Mouse (Mus musculus) heart, postnatal 36 days (tissue): ENCODE results near the gene Olfr652. TPM values are rescaled to one million over a fixed set of nuclear protein-coding genes. Genes with fewer than 3 reads are reported as not detected.
A peak's percentile ranks its signal among the peaks of the same experiment; 100 is the strongest.

ENCODE experiments used
- DNase-seq, 2 experiments: peaks; one replicate each; pipeline ENCODE4 v3.0.0; 2021 to 2022
- intact Hi-C: fragments of 180-260 bp; cut with DNase I; formaldehyde crosslinking; loops from one replicate; pipeline ENCODE4 v1.15.1; 2025
- total RNA-seq, 2 experiments: library from RNA; stranded (reverse); gene quantifications; 2 replicates each; pipeline ENCODE4 v1.2.3; 2021

Olfr652 gene
- total RNA-seq = not detected

GRCm38 (mm10) chr7:104560601-104561000, at the start of gene Olfr652:
Gene Olfr652 (plus strand): TSS chr7:104560901.
- intact Hi-C loops = no loop called here
- DNase-seq = no peak

GRCm38 (mm10) chr7:104549833-104550232, 10.9 kb upstream of the Olfr652 start, which contains the start of gene Olfr651:
Gene Olfr651 (plus strand): TSS chr7:104550133.
- DNase-seq = no peak
- intact Hi-C loops = no loop called here

GRCm38 (mm10) chr7:104552700-104553099, 8.0 kb upstream of the Olfr652 start:
- no peak for DNase-seq
- intact Hi-C loops = no loop called here

- intact Hi-C loops = no loop called here
- no peak for DNase-seq
Measured at GRCm38 (mm10) chr7:104577014-104577413, 16.3 kb downstream of the Olfr652 start, which contains the start of gene Olfr653. Gene Olfr653 (plus strand): TSS chr7:104577314.

GRCm38 (mm10) chr7:104580846-104581245, 20.1 kb downstream of the Olfr652 start:
- intact Hi-C loops = no loop called here
- DNase-seq = no peak

GRCm38 (mm10) chr7:104581429-104581828, 20.7 kb downstream of the Olfr652 start:
- no peak for DNase-seq
- intact Hi-C loops = no loop called here

- intact Hi-C loops = no loop called here
- DNase-seq = no peak
Measured at GRCm38 (mm10) chr7:104586725-104587124, 26.0 kb downstream of the Olfr652 start, which contains the start of gene Olfr654. Gene Olfr654 (plus strand): TSS chr7:104587025.

GRCm38 (mm10) chr7:104588274-104588673, 27.6 kb downstream of the Olfr652 start:
- DNase-seq = no peak
- intact Hi-C loops = no loop called here

- intact Hi-C loops = loop anchor here (5.0 kb wide), 2 partner anchors 134 to 399 kb away; partner anchors contain the start of gene Trim30a
- DNase-seq = no peak
Measured at GRCm38 (mm10) chr7:104601679-104602078, 41.0 kb downstream of the Olfr652 start, which contains the start of gene Olfr655. Gene Olfr655 (minus strand): TSS chr7:104601779.

- peak; percentile 8 to 48 for DNase-seq
- intact Hi-C loops = loop anchor here (5.0 kb wide), 2 partner anchors 136 to 401 kb away; partner anchors contain the start of gene Trim30a
Measured at GRCm38 (mm10) chr7:104603173-104603572, 42.5 kb downstream of the Olfr652 start.

- DNase-seq = no peak
- intact Hi-C loops = loop anchor here (5.0 kb wide), 2 partner anchors 137 to 402 kb away; partner anchors contain the start of gene Trim30a
Measured at GRCm38 (mm10) chr7:104604727-104605126, 44.0 kb downstream of the Olfr652 start.

GRCm38 (mm10) chr7:104613655-104614054, 53.0 kb downstream of the Olfr652 start, which contains the start of gene Olfr656:
Gene Olfr656 (plus strand): TSS chr7:104613955.
- intact Hi-C loops = no loop called here
- no peak for DNase-seq

Other genes with a start within 250 kb of the Olfr652 start
- gene Trim12a, start 245.4 kb upstream of the Olfr652 start, total RNA-seq = 1 to 10 TPM; 6.6 to 9.2 TPM
- under 1 TPM; 0.36 to 0.54 TPM for gene Trim34b, start 231.4 kb upstream of the Olfr652 start, total RNA-seq
- 1 to 10 TPM; 5.1 to 5.3 TPM for gene Trim12c, start 207.5 kb upstream of the Olfr652 start, total RNA-seq
- under 1 TPM; 0.11 to 0.22 TPM for gene Trim30b, start 191.0 kb upstream of the Olfr652 start, total RNA-seq
- under 1 TPM in 1 of 2 experiments, not detected in 1; 0.41 TPM for gene Trim30c, start 160.1 kb upstream of the Olfr652 start, total RNA-seq
- gene Trim30a, start 95.7 kb upstream of the Olfr652 start, total RNA-seq = 1 to 10 TPM; 4.1 to 6.0 TPM
- gene Trim30d, start 53.1 kb upstream of the Olfr652 start, total RNA-seq = under 1 TPM; 0.68 to 0.92 TPM
- gene Olfr651, start 10.8 kb upstream of the Olfr652 start, total RNA-seq = not detected
- not detected for gene Olfr653, start 16.4 kb downstream of the Olfr652 start, total RNA-seq
- gene Olfr654, start 26.1 kb downstream of the Olfr652 start, total RNA-seq = not detected
- not detected for gene Olfr655, start 40.9 kb downstream of the Olfr652 start, total RNA-seq
- not detected for gene Olfr656, start 53.1 kb downstream of the Olfr652 start, total RNA-seq
- not detected for gene Olfr657, start 63.9 kb downstream of the Olfr652 start, total RNA-seq
- not detected for gene Olfr658, start 86.4 kb downstream of the Olfr652 start, total RNA-seq
- gene Olfr659, start 105.9 kb downstream of the Olfr652 start, total RNA-seq = not detected
- not detected for gene Olfr661, start 125.6 kb downstream of the Olfr652 start, total RNA-seq
- not detected for gene Usp17le, start 216.6 kb downstream of the Olfr652 start, total RNA-seq